Mouse (Mus musculus) heart, embryonic 13.5 days (tissue): ENCODE results near the gene Gm12789. TPM values are rescaled to one million over a fixed set of nuclear protein-coding genes. Genes with fewer than 3 reads are reported as not detected.
"Not testable (repeated sequence)": the region's sequence is repeated elsewhere in the genome, so short reads cannot be mapped to it uniquely, and the experiment has no call there.

Source experiments
- ATAC-seq: fragments of 200-750 bp; cut with Nextera tagmentation; 2 replicates; pipeline ENCODE4 v1.8.0; 2017; ENCODE audit warnings: moderate TSS enrichment; ENCODE audit not compliant: insufficient number of reproducible peaks, low FRiP score, low TSS enrichment; ENCODE audit errors: extremely low read depth
- H3K27ac ChIP-seq: fragments of 300-500 bp; sonication (generic); replicated peaks from 2 replicates; pipeline ENCODE4 v1.5.1; 2015; ENCODE audit warnings: moderate library complexity, mild to moderate bottlenecking, inconsistent platforms
- H3K27me3 ChIP-seq: fragments of 300-500 bp; sonication (generic); replicated peaks from 2 replicates; pipeline ENCODE4 v1.6.1; 2015; ENCODE audit warnings: mild to moderate bottlenecking, inconsistent platforms
- H3K36me3 ChIP-seq: fragments of 300-500 bp; sonication (generic); 2 replicates; pipeline ENCODE4 v1.6.1; 2015; ENCODE audit warnings: mild to moderate bottlenecking, inconsistent platforms
- H3K4me1 ChIP-seq: fragments of 300-500 bp; sonication (generic); 2 replicates; pipeline ENCODE4 v1.6.1; 2015; ENCODE audit warnings: inconsistent platforms
- H3K4me2 ChIP-seq: fragments of 300-500 bp; sonication (generic); 2 replicates; pipeline ENCODE4 v1.6.1; 2015; ENCODE audit warnings: inconsistent platforms, mild to moderate bottlenecking, moderate library complexity
- H3K4me3 ChIP-seq: fragments of 300-500 bp; sonication (generic); 2 replicates; pipeline ENCODE4 v1.5.1; 2015; ENCODE audit warnings: moderate library complexity, mild to moderate bottlenecking, inconsistent platforms
- H3K9ac ChIP-seq: fragments of 300-500 bp; sonication (generic); 2 replicates; pipeline ENCODE4 v1.6.1; 2015; ENCODE audit warnings: inconsistent platforms, mild to moderate bottlenecking, moderate library complexity
- H3K9me3 ChIP-seq: fragments of 300-500 bp; sonication (generic); 2 replicates; pipeline ENCODE4 v1.6.1; 2016; ENCODE audit warnings: inconsistent platforms
- WGBS: fragments of 180-500 bp; shearing (Covaris S2); methylation state at CpG from one replicate; pipeline ENCODE4 v1.1.7; 2015; ENCODE audit warnings: mixed read lengths; 5-methylcytosine and 5-hydroxymethylcytosine counted together
- polyA plus RNA-seq: library from polyadenylated mRNA; unstranded; fragments of >200 nt; fragmentation: Nextera tagmentation; extraction: Ambion mirVana; gene quantifications from 2 replicates; pipeline ENCODE4 v1.2.1, GENCODE M21; 2015

The Gm12789 gene
- not detected in 2 replicates for polyA plus RNA-seq

DNA sequence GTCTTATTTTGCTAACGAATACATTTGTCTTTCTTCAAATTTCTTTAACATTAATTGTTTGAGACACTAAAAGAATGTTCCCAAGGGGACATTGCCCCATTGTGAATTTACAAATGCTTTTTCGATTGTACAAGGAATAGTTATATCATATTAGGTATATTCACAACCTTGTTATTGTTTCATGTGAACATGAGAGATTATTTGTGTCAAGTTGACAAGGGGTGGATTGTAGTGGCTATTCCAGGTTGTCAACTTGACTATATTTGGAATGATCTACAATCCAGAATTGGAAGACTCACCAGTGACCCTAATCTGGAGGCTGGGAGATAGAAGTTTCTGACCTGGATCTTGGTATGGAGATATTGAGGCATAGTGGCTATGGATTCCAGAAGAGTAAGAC lies at the start of gene Gm12789:
Gene Gm12789, plus strand, starts transcription at position 301 of the 400 bp plus-strand sequence.
- WGBS = 68% methylated on average over 2 of the region's 2 CpGs
- not testable (repeated sequence) for H3K4me2 ChIP-seq, H3K27ac ChIP-seq, H3K4me3 ChIP-seq, H3K27me3 ChIP-seq, H3K4me1 ChIP-seq, ATAC-seq, H3K9me3 ChIP-seq, H3K36me3 ChIP-seq, H3K9ac ChIP-seq

DNA sequence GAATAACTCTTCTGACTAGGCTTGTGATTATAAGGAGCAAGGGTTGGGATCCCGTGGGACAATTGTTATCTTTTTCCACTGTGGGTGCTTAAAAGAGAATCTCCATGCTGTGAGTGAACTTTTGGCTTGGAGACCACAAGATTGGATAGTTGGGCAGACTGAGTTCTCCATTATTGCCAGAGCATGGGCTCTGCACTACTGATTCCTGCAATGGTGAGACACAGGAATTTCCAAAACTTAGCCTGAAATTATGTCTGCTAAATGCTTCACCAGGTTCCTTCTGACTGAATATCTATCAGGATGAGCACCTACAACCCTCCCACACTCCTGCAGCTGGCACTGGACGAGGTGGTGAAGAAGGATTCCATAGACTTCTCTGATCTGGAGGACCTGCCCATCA lies 46.3 kb upstream of the Gm12789 start, which contains the start of gene Gm12794:
Gene Gm12794, plus strand, starts transcription at position 301 of the 400 bp plus-strand sequence.
- not testable (repeated sequence) for H3K27ac ChIP-seq

DNA sequence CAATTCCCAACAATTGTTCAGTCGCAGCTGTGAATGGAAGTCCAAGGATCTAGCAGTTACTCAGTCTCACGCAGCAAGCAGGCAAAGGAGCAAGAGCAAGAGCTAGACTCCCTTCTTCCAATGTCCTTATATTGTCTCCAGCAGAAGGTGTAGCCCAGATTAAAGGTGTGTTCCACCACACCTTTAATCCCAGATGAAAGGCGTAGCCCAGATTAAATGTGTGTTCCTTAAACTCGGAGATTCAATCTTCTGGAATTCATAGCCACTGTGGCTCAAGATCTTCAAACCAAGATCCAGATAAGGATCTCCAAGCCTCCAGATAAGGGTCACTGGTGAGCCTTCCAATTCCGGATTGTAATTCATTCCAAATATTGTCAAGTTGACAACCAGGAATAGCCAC lies 5.5 kb upstream of the Gm12789 start, which contains the start of gene Gm12790:
Gene Gm12790, minus strand, starts transcription at position 101 of the 400 bp plus-strand sequence.
- not testable (repeated sequence) for H3K4me3 ChIP-seq, ATAC-seq, H3K4me1 ChIP-seq, H3K9ac ChIP-seq, H3K4me2 ChIP-seq, H3K9me3 ChIP-seq, H3K27ac ChIP-seq, H3K36me3 ChIP-seq, H3K27me3 ChIP-seq
- WGBS = 79% methylated on average over 1 of the region's 5 CpGs

More for the DNA sequence above, 46.3 kb upstream of the Gm12789 start, which contains the start of gene Gm12794:
- not testable (repeated sequence) for H3K4me3 ChIP-seq, H3K9me3 ChIP-seq, H3K9ac ChIP-seq, ATAC-seq, H3K4me1 ChIP-seq, H3K27me3 ChIP-seq, H3K4me2 ChIP-seq, H3K36me3 ChIP-seq
- WGBS = 55% methylated on average over 2 of the region's 2 CpGs

DNA sequence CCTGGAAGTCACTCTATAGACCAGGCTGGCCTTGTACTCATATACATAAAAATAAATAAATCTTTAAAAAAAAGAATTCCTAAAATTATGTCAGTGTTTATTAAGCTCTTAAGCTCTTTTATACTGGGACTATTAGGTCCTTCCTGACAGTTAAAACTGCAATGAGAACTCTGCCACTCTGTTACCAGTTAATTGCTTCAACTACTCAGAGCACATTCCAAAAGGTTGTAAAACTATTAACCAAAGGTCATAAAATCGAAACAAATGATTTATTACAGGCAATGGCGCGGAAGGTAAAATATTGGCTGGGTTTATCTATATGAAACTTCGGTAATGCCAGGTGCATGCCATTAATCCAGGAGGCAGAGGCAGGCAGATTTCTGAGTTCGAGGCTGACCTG lies 748 bp upstream of the Gm12789 start:
- no peaks in the 10 kb centered on the region for H3K9me3 ChIP-seq
- no peaks in the 10 kb centered on the region for H3K36me3 ChIP-seq
- H3K27ac ChIP-seq = no peak overlapping the region
- 77% methylated on average over 5 of the region's 5 CpGs for WGBS
- no peak overlapping the region for H3K9ac ChIP-seq
- no peaks in the 10 kb centered on the region for H3K27me3 ChIP-seq
- H3K4me2 ChIP-seq = no peak overlapping the region
- H3K4me3 ChIP-seq = no peak overlapping the region
- H3K4me1 ChIP-seq = no peaks in the 10 kb centered on the region
- no peak for ATAC-seq

DNA sequence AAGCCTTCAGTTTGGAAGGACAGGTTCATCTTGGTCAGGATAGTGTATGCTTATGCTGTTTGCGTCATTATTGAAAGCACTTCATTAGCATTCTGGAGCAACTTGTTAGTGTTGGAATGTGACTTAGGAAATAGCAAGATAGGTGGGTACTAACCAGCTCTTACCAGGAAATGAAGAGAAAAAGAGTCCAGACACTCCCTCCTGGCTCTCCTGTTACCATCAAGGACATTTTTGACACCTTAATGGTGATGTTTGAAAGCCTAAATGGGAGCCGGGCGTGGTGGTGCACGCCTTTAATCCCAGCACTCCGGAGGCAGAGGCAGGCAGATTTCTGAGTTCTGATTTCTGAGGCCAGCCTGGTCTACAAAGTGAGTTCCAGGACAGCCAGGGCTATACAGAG lies 11.0 kb downstream of the Gm12789 start:
- Histone ChIP-seq H3K9me3 (no peaks in the 10 kb centered on the region), H3K4me2 (no peak overlapping the region)
- no peak for ATAC-seq

DNA sequence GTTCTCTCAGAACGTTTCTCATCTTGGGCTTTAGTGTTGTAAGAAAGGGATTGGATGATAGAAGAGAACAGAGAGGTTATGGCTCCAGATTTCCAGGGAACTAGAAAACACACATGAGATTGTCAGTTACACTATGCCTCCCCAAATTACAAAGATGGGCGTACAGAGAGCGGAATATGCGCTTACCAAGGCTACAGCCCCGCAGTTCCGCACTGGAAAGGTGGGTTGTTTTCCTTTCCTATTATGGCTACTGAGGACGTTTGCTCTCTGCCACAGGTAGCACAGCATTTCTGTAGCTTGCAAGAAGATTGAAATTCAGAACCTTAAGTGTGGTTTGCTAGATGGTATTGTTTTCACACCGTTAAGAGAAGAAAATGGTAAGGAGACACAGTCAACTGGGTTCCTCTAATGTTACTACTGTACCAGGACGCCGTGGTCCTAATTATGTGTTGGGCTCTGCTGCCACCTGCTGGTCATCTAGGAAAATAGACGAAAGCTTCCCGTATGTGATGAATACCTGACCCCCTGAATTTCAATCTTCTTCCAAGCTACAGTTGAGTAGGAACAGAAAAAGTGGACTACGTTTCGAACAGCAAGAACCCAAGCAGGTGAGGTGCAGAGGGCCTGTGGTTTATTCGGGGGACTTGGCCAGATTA lies 12.0 kb downstream of the Gm12789 start:
- Histone ChIP-seq H3K4me1 (no peaks in the 10 kb centered on the region), H3K36me3 (no peaks in the 10 kb centered on the region), H3K27me3 (no peaks in the 10 kb centered on the region), H3K4me3 (no peak overlapping the region), H3K9ac (no peak overlapping the region), H3K4me2 (no peak overlapping the region), H3K27ac (no peak overlapping the region), H3K9me3 (no peaks in the 10 kb centered on the region)
- 32% methylated on average over 15 of the region's 15 CpGs for WGBS
- ATAC-seq = no peak

More for the DNA sequence above, 11.0 kb downstream of the Gm12789 start:
- Histone ChIP-seq H3K27me3 (no peaks in the 10 kb centered on the region), H3K4me1 (no peaks in the 10 kb centered on the region), H3K36me3 (no peaks in the 10 kb centered on the region), H3K4me3 (no peak overlapping the region), H3K9ac (no peak overlapping the region), H3K27ac (no peak overlapping the region)
- 84% methylated on average over 5 of the region's 5 CpGs for WGBS

DNA sequence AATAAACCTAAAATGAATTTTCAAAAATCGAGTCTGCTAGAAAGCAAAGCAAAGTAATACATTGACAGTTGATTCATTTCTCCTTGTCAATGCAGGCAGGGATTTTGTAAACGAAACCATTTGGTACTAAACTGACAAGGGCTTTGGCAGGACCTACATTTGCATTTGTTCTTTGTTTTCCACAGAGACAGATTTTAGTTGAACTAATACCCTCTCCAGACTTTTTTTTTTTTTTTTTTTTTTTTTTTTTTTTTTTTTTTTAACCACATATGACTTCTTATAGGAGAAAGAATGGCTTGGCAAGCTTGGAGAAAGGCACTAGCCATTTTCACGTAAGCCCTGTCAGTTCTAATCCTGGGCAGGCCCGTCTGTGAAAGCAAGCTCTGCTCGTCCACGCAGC lies 40.2 kb downstream of the Gm12789 start:
- Histone ChIP-seq H3K27ac (no peak overlapping the region), H3K27me3 (no peaks in the 10 kb centered on the region), H3K4me1 (peaks cover 7% of the 10 kb centered on the region), H3K36me3 (no peaks in the 10 kb centered on the region), H3K9me3 (no peaks in the 10 kb centered on the region), H3K4me3 (no peak overlapping the region), H3K9ac (no peak overlapping the region), H3K4me2 (no peak overlapping the region)
- 76% methylated on average over 6 of the region's 6 CpGs for WGBS
- ATAC-seq = no peak

Other genes with a start within 250 kb of the Gm12789 start
- not detected in 2 replicates for gene B020004J07Rik, start 142.6 kb upstream of the Gm12789 start, polyA plus RNA-seq
- not detected in 2 replicates for gene C130073F10Rik, start 92.8 kb upstream of the Gm12789 start, polyA plus RNA-seq
- not detected in 2 replicates for gene Gm12800, start 77.5 kb upstream of the Gm12789 start, polyA plus RNA-seq
- not detected in 2 replicates for gene Gm12794, start 46.2 kb upstream of the Gm12789 start, polyA plus RNA-seq
- not detected in 2 replicates for gene Gm12790, start 5.6 kb upstream of the Gm12789 start, polyA plus RNA-seq
- 19.0 and 19.1 TPM in 2 replicates for gene Pde4b, start 100.9 kb downstream of the Gm12789 start, polyA plus RNA-seq